Mouse (Mus musculus) limb, embryonic 11.5 days (tissue): Measurements from ENCODE around the gene Rab3il1. TPM values are rescaled to one million over a fixed set of nuclear protein-coding genes. Genes with fewer than 3 reads are reported as not detected.

Experiments used
- ATAC-seq: fragments of 200-750 bp; cut with Nextera tagmentation; 2 replicates; pipeline ENCODE4 v1.8.0; 2017; ENCODE audit warnings: low read depth; ENCODE audit not compliant: insufficient number of reproducible peaks, low FRiP score, low TSS enrichment
- DNase-seq: peaks from one replicate; pipeline ENCODE4 v3.0.0-alpha.2; 2015; ENCODE audit warnings: low spot score
- H3K27ac ChIP-seq: fragments of 300-500 bp; sonication (generic); replicated peaks from 2 replicates; pipeline ENCODE4 v1.5.1; 2014; ENCODE audit warnings: low read depth, mild to moderate bottlenecking, low read length
- H3K27me3 ChIP-seq: fragments of 300-500 bp; sonication (generic); 2 replicates; pipeline ENCODE4 v1.6.1; 2014; ENCODE audit warnings: mild to moderate bottlenecking, low read length, mixed read lengths; ENCODE audit not compliant: control insufficient read depth, insufficient read depth
- H3K36me3 ChIP-seq: fragments of 300-500 bp; sonication (generic); 2 replicates; pipeline ENCODE4 v1.6.1; 2014; ENCODE audit warnings: mild to moderate bottlenecking, low read length, moderate library complexity, mixed read lengths; ENCODE audit not compliant: control insufficient read depth, insufficient read depth
- H3K4me1 ChIP-seq: fragments of 300-500 bp; sonication (generic); 2 replicates; pipeline ENCODE4 v1.6.1; 2014; ENCODE audit warnings: low read length, mixed read lengths; ENCODE audit not compliant: control insufficient read depth, insufficient read depth
- H3K4me2 ChIP-seq: fragments of 300-500 bp; sonication (generic); 2 replicates; pipeline ENCODE4 v1.6.1; 2014; ENCODE audit warnings: low read depth, mild to moderate bottlenecking, moderate library complexity; ENCODE audit not compliant: severe bottlenecking
- H3K4me3 ChIP-seq: fragments of 300-500 bp; sonication (generic); 2 replicates; pipeline ENCODE4 v1.5.1; 2014; ENCODE audit warnings: low read depth, low read length
- H3K9ac ChIP-seq: fragments of 300-500 bp; sonication (generic); 2 replicates; pipeline ENCODE4 v1.6.1; 2014; ENCODE audit warnings: mild to moderate bottlenecking, low read length
- H3K9me3 ChIP-seq: fragments of 300-500 bp; sonication (generic); 2 replicates; pipeline ENCODE4 v1.6.1; 2016; ENCODE audit warnings: low read length; ENCODE audit not compliant: control insufficient read depth
- WGBS: fragments of 180-500 bp; shearing (Covaris S2); extraction: QIAGEN DNeasy Blood & Tissue Kit; methylation state at CpG from one replicate; pipeline ENCODE4 v1.1.7; 2014; 5-methylcytosine and 5-hydroxymethylcytosine counted together
- polyA plus RNA-seq: library from polyadenylated mRNA; unstranded; fragments of >200 nt; fragmentation: Nextera tagmentation; extraction: Ambion mirVana; gene quantifications from 2 replicates; pipeline ENCODE4 v1.2.1, GENCODE M21; 2014

Rab3il1 gene
- polyA plus RNA-seq, 1 experiment from 2014 or later, result 44.5 TPM

DNA sequence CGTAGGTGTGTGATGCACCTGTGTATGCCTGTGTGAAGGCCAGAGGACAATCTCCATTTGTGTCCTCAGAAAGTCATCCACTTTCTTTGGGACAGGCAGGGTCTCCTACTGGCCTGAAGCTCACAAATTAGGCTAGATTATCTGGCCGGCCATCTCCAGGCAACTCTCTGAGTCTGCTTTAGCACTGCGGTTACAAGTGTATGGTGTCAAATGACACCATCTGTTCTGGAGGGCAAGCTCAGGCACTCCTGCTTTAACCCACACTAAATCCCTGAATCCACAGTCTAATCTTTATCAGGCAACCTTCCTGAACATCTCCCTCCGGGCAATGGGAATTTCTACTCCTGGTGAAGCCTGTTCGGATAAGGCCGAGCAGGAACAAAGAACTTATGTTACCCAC lies 14.3 kb upstream of the Rab3il1 start:
- DNase-seq (no peak), ATAC-seq (no peak)
- Histone ChIP-seq H3K4me2 (no peak overlapping the region), H3K27me3 (no peaks in the 10 kb centered on the region), H3K27ac (peak overlapping the region; percentile 56; the same call in 1 of the 2 replicates), H3K36me3 (peaks cover 17% of the 10 kb centered on the region), H3K4me1 (peaks cover 15% of the 10 kb centered on the region), H3K9me3 (no peaks in the 10 kb centered on the region), H3K9ac (0 out of 2 replicates have a peak overlapping the region, but pooled peaks have one; percentile 12), H3K4me3 (no peak overlapping the region)
- WGBS, result 28% methylated on average over 6 of the region's 6 CpGs

DNA sequence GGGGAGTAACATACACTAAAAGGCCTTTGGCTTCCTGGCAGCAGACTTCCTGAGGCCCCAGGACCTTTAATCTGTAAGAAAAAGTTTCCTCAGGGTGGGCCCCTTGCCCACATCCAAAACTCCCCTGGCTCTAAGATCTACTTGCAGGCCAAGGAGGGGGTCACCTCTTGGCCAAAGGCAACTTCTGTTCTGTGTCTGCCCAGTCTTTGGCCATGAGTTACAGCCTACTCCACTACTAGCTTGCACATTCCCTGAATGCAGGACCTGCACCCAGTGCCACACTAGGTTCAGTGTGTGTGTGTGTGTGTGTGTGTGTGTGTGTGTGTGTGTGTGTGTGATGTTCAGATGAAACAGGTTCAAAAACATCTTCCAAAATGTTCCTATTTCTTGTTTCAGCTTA lies 13.9 kb upstream of the Rab3il1 start:
- Histone ChIP-seq H3K27ac (peak overlapping the region; percentile 56; the same call in 1 of the 2 replicates), H3K9me3 (no peaks in the 10 kb centered on the region), H3K27me3 (no peaks in the 10 kb centered on the region), H3K4me1 (peaks cover 17% of the 10 kb centered on the region), H3K36me3 (peaks cover 17% of the 10 kb centered on the region), H3K4me3 (no peak overlapping the region), H3K4me2 (no peak overlapping the region), H3K9ac (peak overlapping the region; percentile 12; the same call in 1 of the 2 replicates)
- ATAC-seq, result no peak
- DNase-seq, result no peak

DNA sequence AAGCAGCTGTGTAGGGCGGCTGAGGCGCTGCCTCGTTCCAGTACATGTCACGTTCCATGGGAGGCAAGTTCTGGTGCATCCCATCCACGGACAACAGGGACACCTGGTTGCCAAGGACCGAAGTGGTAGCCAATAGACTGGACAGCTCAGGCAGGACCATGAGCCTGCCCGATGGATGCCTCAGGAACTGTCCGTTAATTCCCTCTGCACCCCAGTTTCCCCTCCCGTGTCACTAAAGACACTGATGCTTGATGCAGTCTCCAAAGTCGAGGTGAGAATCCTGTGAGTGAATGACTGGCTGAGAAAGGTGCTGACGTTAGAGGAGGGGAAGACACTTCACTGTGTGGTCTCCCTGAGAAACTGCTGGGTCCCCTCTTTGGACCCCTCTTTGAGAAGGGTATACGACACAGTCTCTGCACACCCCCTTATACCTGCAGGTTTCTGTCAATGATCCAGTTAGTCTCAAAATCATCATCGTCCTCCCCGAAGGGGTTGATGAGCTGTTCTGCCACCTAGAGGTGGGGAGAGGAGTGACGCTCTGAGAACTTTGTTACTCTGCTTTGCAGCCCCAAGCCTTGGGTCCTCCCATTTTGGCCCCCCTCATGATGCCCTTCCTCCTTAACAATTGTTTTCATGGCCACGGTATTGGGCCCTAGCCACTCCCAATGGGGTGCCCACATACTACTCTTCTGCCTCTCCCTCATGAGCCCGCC lies 12.1 kb upstream of the Rab3il1 start:
- 73% methylated on average over 17 of the region's 17 CpGs for WGBS
- H3K9ac ChIP-seq, result no peak overlapping the region
- H3K9me3 ChIP-seq, result no peaks in the 10 kb centered on the region
- no peaks in the 10 kb centered on the region for H3K27me3 ChIP-seq
- H3K27ac ChIP-seq, result no peak overlapping the region
- peaks cover 14% of the 10 kb centered on the region for H3K4me1 ChIP-seq
- ATAC-seq (no peak), DNase-seq (no peak)
- H3K4me2 ChIP-seq, result no peak overlapping the region
- no peak overlapping the region for H3K4me3 ChIP-seq
- peaks cover 16% of the 10 kb centered on the region for H3K36me3 ChIP-seq

DNA sequence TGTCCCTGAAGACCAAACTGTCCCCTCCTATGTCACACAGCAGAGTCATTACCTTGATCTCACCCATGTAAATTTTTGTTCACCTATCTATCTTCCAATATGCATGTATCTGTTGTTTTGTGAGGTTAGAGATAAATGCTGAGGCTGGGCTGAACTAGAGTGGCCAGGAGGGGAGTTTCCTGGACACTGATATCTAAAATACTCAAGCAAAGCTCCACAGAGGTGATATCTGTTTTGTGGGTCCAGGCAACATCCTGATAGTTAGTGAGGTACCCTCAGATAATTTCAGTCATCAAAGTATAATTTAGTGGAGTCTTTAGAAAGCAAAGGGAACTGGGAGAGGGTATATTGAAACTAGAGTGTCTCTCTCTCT lies 11.6 kb upstream of the Rab3il1 start:
- H3K4me1 ChIP-seq, result peaks cover 14% of the 10 kb centered on the region
- H3K9me3 ChIP-seq, result no peaks in the 10 kb centered on the region
- no peak overlapping the region for H3K4me2 ChIP-seq
- no peak overlapping the region for H3K9ac ChIP-seq
- no peaks in the 10 kb centered on the region for H3K27me3 ChIP-seq
- peaks cover 10% of the 10 kb centered on the region for H3K36me3 ChIP-seq
- ATAC-seq, result no peak
- H3K27ac ChIP-seq, result no peak overlapping the region
- DNase-seq, result no peak
- H3K4me3 ChIP-seq, result no peak overlapping the region

DNA sequence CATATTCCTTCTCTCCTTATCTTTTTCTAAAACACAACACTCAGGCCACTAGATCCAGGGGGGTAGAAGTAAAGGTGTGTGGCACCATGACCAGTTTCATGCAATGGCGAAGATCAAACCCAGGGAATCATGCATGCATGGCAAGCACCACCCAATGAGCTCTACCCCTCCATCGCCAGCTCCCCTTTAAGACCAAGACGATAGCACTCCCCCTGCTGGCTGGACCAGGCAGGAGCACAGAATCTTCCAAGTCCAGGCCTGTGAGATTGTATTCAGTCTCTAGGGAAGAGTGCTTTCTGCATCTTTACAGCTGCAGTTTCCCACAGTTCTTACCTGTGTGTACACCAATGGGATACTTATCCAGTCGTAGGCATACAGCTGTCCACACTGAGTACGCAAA lies 10.2 kb upstream of the Rab3il1 start:
- H3K27ac ChIP-seq, result no peak overlapping the region; the same call in 1 of the 2 replicates
- no peak overlapping the region for H3K4me2 ChIP-seq
- H3K4me1 ChIP-seq, result peaks cover 14% of the 10 kb centered on the region
- no peak overlapping the region for H3K9ac ChIP-seq
- H3K36me3 ChIP-seq, result no peaks in the 10 kb centered on the region
- no peaks in the 10 kb centered on the region for H3K27me3 ChIP-seq
- no peak overlapping the region for H3K4me3 ChIP-seq
- H3K9me3 ChIP-seq, result no peaks in the 10 kb centered on the region
- ATAC-seq, result no peak
- WGBS, result 30% methylated on average over 5 of the region's 5 CpGs
- peak; percentile 89 for DNase-seq

DNA sequence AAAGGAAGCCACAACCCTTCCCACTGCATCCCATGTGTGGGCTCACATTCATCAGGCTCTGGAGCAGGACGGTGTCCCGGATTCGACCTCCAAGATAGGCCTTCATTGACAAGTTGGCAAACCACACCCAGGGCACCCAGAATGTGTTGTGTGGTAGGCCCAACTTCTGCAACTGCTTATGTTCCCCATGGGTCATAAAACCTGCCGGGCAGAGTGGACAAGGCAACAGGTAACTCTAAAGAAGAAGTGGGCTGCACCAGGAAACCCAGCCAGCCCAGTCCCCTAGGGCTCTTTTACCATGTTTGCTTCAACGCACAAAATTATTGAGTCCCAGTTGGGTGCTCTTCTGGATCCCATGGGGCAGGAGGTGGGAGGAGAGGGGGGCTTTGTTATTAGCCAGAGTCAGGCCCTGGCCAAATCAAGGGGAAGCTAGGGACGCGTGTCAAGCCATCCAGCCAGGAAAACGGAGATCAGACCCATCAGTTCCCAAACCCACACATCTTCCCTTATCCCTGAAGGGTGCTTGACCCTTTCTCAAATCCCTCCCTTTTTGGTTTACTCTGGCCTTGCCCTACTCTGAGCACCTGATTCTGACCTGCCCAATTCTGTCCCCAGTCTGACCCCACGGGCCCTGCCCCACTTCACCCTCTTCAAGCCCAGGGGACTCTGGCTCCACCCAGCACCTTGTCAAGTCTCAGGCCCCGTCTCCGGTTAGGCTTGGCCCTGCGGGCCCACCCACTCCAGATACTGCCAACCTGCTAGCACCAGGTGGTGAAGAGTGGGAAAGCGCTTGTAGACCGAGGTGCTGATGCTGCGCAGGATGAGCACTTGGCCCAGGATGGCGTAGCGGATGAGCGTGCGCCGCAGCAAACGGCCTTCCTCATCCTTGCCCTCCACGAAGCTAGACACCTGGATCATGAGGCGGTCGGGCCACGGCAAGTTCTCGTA lies 9.2 kb upstream of the Rab3il1 start:
- DNase-seq, result no peak
- H3K27ac ChIP-seq, result no peak overlapping the region
- peak; percentile 47 for ATAC-seq

DNA sequence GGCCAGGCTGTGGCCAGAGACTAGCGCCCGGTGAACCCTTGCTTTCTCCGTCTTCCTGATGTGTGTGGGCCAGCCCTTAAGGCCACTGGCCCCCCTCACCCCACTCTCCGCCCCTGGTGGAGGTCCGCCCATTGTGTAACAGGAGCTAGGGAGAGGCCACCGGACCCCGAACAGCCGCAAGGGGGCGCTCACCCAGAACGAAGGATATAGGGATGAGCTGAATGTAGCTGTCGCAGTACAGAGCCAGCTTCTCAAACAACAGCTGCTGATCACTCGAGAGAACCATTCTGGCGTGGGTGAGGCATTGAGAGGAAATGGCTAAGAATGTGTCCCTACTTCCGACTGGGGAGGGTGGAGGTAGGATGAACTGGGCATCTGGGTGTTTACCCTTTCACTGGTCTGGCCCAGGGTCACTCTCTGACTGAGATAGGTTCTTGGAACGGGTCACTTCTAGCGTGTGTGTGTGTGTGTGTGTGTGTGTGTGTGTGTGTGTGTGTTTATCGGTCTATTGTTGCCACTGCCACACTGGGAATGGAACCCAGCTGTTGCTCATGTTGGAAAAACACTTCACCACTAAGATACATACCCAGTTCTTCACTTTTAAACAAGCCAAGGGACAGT lies 8.3 kb upstream of the Rab3il1 start:
- H3K4me1 ChIP-seq, result peaks cover 5% of the 10 kb centered on the region; the same call in 1 of the 2 replicates
- no peaks in the 10 kb centered on the region for H3K27me3 ChIP-seq
- H3K9me3 ChIP-seq, result no peaks in the 10 kb centered on the region
- peak overlapping the region; percentile 17; the same call in 1 of the 2 replicates for H3K4me3 ChIP-seq
- peak; percentile 91 for ATAC-seq
- peak overlapping the region; percentile 48 for H3K4me2 ChIP-seq
- DNase-seq, result peak; percentile 97
- no peak overlapping the region for H3K27ac ChIP-seq
- WGBS, result 13% methylated on average over 17 of the region's 17 CpGs
- H3K36me3 ChIP-seq, result no peaks in the 10 kb centered on the region
- H3K9ac ChIP-seq, result peak overlapping the region; percentile 45; the same call in 1 of the 2 replicates

More for the DNA sequence above, 9.2 kb upstream of the Rab3il1 start:
- Histone ChIP-seq H3K9ac (peak overlapping the region; percentile 45), H3K4me3 (peak overlapping the region; percentile 17; the same call in 1 of the 2 replicates), H3K27me3 (no peaks in the 10 kb centered on the region), H3K36me3 (no peaks in the 10 kb centered on the region), H3K9me3 (no peaks in the 10 kb centered on the region), H3K4me1 (peaks cover 9% of the 10 kb centered on the region), H3K4me2 (peak overlapping the region; percentile 48)
- 43% methylated on average over 26 of the region's 26 CpGs for WGBS
